Comparison of ENCODE assay signal across 15 mouse cellular contexts in the genomic region with DNA sequence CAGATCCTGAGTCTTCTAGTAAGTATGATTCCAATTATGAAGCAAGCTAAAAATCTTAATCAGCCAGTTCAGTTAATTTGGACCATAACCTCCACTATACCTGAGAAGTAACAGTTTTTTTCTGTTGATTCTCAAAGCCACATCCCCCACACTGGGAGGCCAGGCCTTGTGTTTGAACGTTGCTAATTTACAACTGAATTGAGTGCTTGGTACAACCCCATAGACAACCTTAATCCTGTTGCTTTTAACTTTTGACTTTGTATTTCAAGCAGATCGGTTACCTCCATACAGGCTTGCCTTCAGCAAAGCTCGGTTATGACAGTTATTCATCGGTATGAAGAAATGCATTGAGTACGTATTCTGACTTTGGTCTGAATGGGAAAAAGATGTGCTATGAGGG.
"Had no signal": no experiment of that assay in that cellular context is flagged by ENCODE, and none has a peak within 500 bp of the region (broad histone marks: within the 10 kb centered on the region; RNA-seq: fewer than 3 reads in every experiment).

No protein-coding gene starts in this region.

- H3K27me3 ChIP-seq: midbrain, embryonic 13.5 days; midbrain, embryonic 15.5 days; neural tube, embryonic 12.5 days; stomach, embryonic 15.5 days had no signal

- H3K4me1 ChIP-seq: midbrain, embryonic 10.5 days; midbrain, embryonic 13.5 days; midbrain, embryonic 15.5 days; neural tube, embryonic 12.5 days; stomach, embryonic 15.5 days had no signal

- H3K9me3 ChIP-seq: midbrain, embryonic 10.5 days; midbrain, embryonic 13.5 days; midbrain, embryonic 15.5 days; neural tube, embryonic 12.5 days; stomach, embryonic 15.5 days had no signal

- DNase-seq: lung, adult 18-20 months; lung, embryonic 14.5 days; lung, postnatal 10 days; lung, postnatal 4 days; right cerebral cortex, postnatal 14 days; thymus, adult 2 months; thymus, postnatal 25 days; thymus, postnatal 4 days had no signal

- H3K27ac ChIP-seq: midbrain, embryonic 10.5 days; midbrain, embryonic 13.5 days; midbrain, embryonic 15.5 days; neural tube, embryonic 12.5 days; stomach, embryonic 15.5 days; stomach, postnatal 0 days had no signal

- H3K36me3 ChIP-seq: midbrain, embryonic 10.5 days; midbrain, embryonic 13.5 days; midbrain, embryonic 15.5 days; neural tube, embryonic 12.5 days; stomach, embryonic 15.5 days had no signal

- H3K9ac ChIP-seq: lung, embryonic 14.5 days; midbrain, embryonic 13.5 days; midbrain, embryonic 15.5 days; neural tube, embryonic 12.5 days; stomach, embryonic 15.5 days had no signal

- H3K4me3 ChIP-seq: midbrain, embryonic 10.5 days; midbrain, embryonic 13.5 days; midbrain, embryonic 15.5 days; myocyte; neural tube, embryonic 12.5 days; stomach, embryonic 15.5 days had no signal
